Mouse (Mus musculus) megakaryocyte progenitor cell, adult 5-6 weeks (primary cell): ENCODE measurements around the gene Pgm5. TPM values are rescaled to one million over a fixed set of nuclear protein-coding genes. Genes with fewer than 3 reads are reported as not detected.

ENCODE experiments used
- ATAC-seq: replicated peaks from 2 replicates; pipeline ENCODE4 v1.8.0; 2016; ENCODE audit warnings: mild to moderate bottlenecking, moderate TSS enrichment, inconsistent platforms; ENCODE audit not compliant: poor library complexity
- total RNA-seq, 2 experiments: library from RNA; stranded (forward) in 1 of 2; stranded (reverse) in 1 of 2; fragments of 157-497, 149-512 nt in 1 of 2; fragments of 200-1000 nt in 1 of 2; gene quantifications; 2 replicates each; pipeline versions ENCODE4 v1.2.3 to v1.2.4; 2015 to 2017

The Pgm5 gene
- not detected in 2 replicates for total RNA-seq (2015)
- not detected in 2 replicates for total RNA-seq (2017)

GRCm38 (mm10) chr19:24861612-24862451 is at the start of gene Pgm5:
Pgm5 (minus strand) TSS chr19:24861855.
- no peak for ATAC-seq

GRCm38 (mm10) chr19:24908385-24909155 is 46.9 kb upstream of the Pgm5 start:
- no peak for ATAC-seq

GRCm38 (mm10) chr19:24907655-24908054 is 46.0 kb upstream of the Pgm5 start:
- ATAC-seq = no peak

GRCm38 (mm10) chr19:24902821-24903220 is 41.2 kb upstream of the Pgm5 start:
- no peak for ATAC-seq

- no peak for ATAC-seq
Measured at GRCm38 (mm10) chr19:24902256-24902655, 40.6 kb upstream of the Pgm5 start.

GRCm38 (mm10) chr19:24901666-24902065 is 40.0 kb upstream of the Pgm5 start:
- no peak for ATAC-seq

- no peak for ATAC-seq
Measured at GRCm38 (mm10) chr19:24900581-24901220, 39.0 kb upstream of the Pgm5 start, which contains the start of gene Foxd4. Foxd4 (minus strand) TSS chr19:24901197.

- ATAC-seq = peak; percentile 77
Measured at GRCm38 (mm10) chr19:24899578-24900544, 38.2 kb upstream of the Pgm5 start.

- no peak for ATAC-seq
Measured at GRCm38 (mm10) chr19:24898737-24899577, 37.3 kb upstream of the Pgm5 start.

GRCm38 (mm10) chr19:24897896-24898736 is 36.5 kb upstream of the Pgm5 start:
- ATAC-seq = no peak

- ATAC-seq = no peak
Measured at GRCm38 (mm10) chr19:24897006-24897895, 35.6 kb upstream of the Pgm5 start.

GRCm38 (mm10) chr19:24896536-24896935 is 34.9 kb upstream of the Pgm5 start:
- no peak for ATAC-seq

- no peak for ATAC-seq
Measured at GRCm38 (mm10) chr19:24886888-24887287, 25.2 kb upstream of the Pgm5 start.

- peak; percentile 82 for ATAC-seq
Measured at GRCm38 (mm10) chr19:24885504-24885903, 23.8 kb upstream of the Pgm5 start.

GRCm38 (mm10) chr19:24881237-24881636 is 19.6 kb upstream of the Pgm5 start:
- no peak for ATAC-seq

GRCm38 (mm10) chr19:24875129-24875870 is 13.6 kb upstream of the Pgm5 start, which contains the start of gene Gm10053:
Gm10053 (plus strand) TSS chr19:24875686.
- peak; percentile 90 for ATAC-seq

GRCm38 (mm10) chr19:24873873-24874272 is 12.2 kb upstream of the Pgm5 start:
- ATAC-seq = no peak
